Comparison of ENCODE assay signal across 8 mouse cellular contexts in genomic region chr17:47508012-47508608, GRCm38 (mm10). TPM values are rescaled to one million over a fixed set of nuclear protein-coding genes. Genes with fewer than 3 reads are reported as not detected.
DNase-seq lines count a peak whose midpoint lies in the region; ATAC-seq and TF ChIP-seq lines count a peak whose summit lies in the region.

No protein-coding gene starts in this region.

- no peaks in the 10 kb centered on the region for H3K36me3 ChIP-seq in lung, postnatal 0 days (ENCODE audit: insufficient read depth, low read length)
- H3K36me3 ChIP-seq in midbrain, embryonic 16.5 days (ENCODE audit: control insufficient read depth, insufficient read depth, low read length): no peaks in the 10 kb centered on the region

- peak overlapping the region; percentile 55; the same call in 1 of the 2 replicates for H3K9ac ChIP-seq in lung, postnatal 0 days (replicated peaks; ENCODE audit: low read depth)
- H3K9ac ChIP-seq in midbrain, embryonic 16.5 days (ENCODE audit: low read depth, low read length): no peak overlapping the region

- 2% methylated on average over 12 of the region's 12 CpGs for WGBS in lung, postnatal 0 days
- 56% methylated on average over 12 of the region's 12 CpGs for WGBS in midbrain, embryonic 16.5 days

- peak; percentile 91 to 96 for DNase-seq in CD8-positive naive resting alpha-beta T cell, adult 2 months (ENCODE audit: low read depth in 2 of 2, low spot score in 2 of 2)
- DNase-seq in adrenal gland, adult 18-20 months (ENCODE audit: low spot score in 2 of 2): peak; percentile 85 to 89
- peak; percentile 74 to 78 for DNase-seq in layer of hippocampus, postnatal 10 days (ENCODE audit: low spot score in 2 of 2)
- peak; percentile 99 for DNase-seq in lung, postnatal 0 days (ENCODE audit: low spot score)
- DNase-seq in spleen, adult 12 weeks (ENCODE audit: low spot score): peak; percentile 84

- H3K27ac ChIP-seq in lung, postnatal 0 days (ENCODE audit: low read length): peak overlapping the region; percentile 99
- no peak overlapping the region for H3K27ac ChIP-seq in midbrain, embryonic 16.5 days (ENCODE audit: low read length)

- TF ChIP-seq EP300 in lung, postnatal 0 days (IDR thresholded peaks at IDR 0.05): peak; percentile 100

- H3K4me2 ChIP-seq in lung, postnatal 0 days (replicated peaks; ENCODE audit: low read depth, low read length): peak overlapping the region; percentile 66
- H3K4me2 ChIP-seq in midbrain, embryonic 16.5 days (ENCODE audit: low read length): no peak overlapping the region

- H3K4me1 ChIP-seq in lung, postnatal 0 days (ENCODE audit: insufficient read depth, low read depth, low read length): peaks cover 52% of the 10 kb centered on the region
- H3K4me1 ChIP-seq in midbrain, embryonic 16.5 days (ENCODE audit: control insufficient read depth, insufficient read depth, low read length): peaks cover 3% of the 10 kb centered on the region

- peak; percentile 48 for ATAC-seq in frontal cortex, adult (ENCODE audit: low TSS enrichment)
- ATAC-seq in hematopoietic stem cell, adult 5-6 weeks (replicated peaks in 1 of 2; ENCODE audit: insufficient read depth in 1 of 2, low FRiP score in 2 of 2, low TSS enrichment in 1 of 2, low read depth in 1 of 2, poor library complexity in 2 of 2, severe bottlenecking in 2 of 2): peak; percentile 77 to 81
- ATAC-seq in lung, postnatal 0 days: peak; percentile 80
- ATAC-seq in midbrain, embryonic 16.5 days: no peak

- peak overlapping the region; percentile 35 for H3K4me3 ChIP-seq in lung, postnatal 0 days (ENCODE audit: low read depth, low read length)
- H3K4me3 ChIP-seq in midbrain, embryonic 16.5 days (ENCODE audit: low read depth, low read length): no peak overlapping the region

- H3K9me3 ChIP-seq in lung, postnatal 0 days (ENCODE audit: low read length): no peaks in the 10 kb centered on the region
- H3K9me3 ChIP-seq in midbrain, embryonic 16.5 days (replicated peaks; ENCODE audit: control insufficient read depth, low read length, poor library complexity, severe bottlenecking): no peaks in the 10 kb centered on the region

- TF ChIP-seq CTCF in lung, postnatal 0 days (IDR thresholded peaks at IDR 0.05): 0 out of 2 replicates have a peak, but pooled peaks have one; percentile 12

- no peaks in the 10 kb centered on the region for H3K27me3 ChIP-seq in lung, postnatal 0 days (replicated peaks; ENCODE audit: insufficient read depth, low read length)
- no peaks in the 10 kb centered on the region for H3K27me3 ChIP-seq in midbrain, embryonic 16.5 days (ENCODE audit: control insufficient read depth, insufficient read depth, low read depth, low read length)

RNA-seq across cellular contexts. Expression of gene Ccnd3, which starts 3.3 kb away (rescaled TPM):
- 100 to 1,000 TPM; 328 to 506 TPM for total RNA-seq in adrenal gland, adult 18-20 months (2021)
- total RNA-seq in hematopoietic stem cell, adult 5-6 weeks (2017): 58.9 and 80.2 TPM in 2 replicates
- total RNA-seq in layer of hippocampus, postnatal 10 days (2021): 10 to 100 TPM; 34.7 to 39.6 TPM
- polyA plus RNA-seq in lung, postnatal 0 days (2015; fragmentation: Nextera tagmentation; extraction: Ambion mirVana): 195 and 214 TPM in 2 replicates
- polyA plus RNA-seq in midbrain, embryonic 16.5 days (2015; fragmentation: Nextera tagmentation; extraction: Ambion mirVana): 58.4 and 61.4 TPM in 2 replicates

RNA-seq across cellular contexts. Expression of gene Taf8, which starts 6.0 kb away (rescaled TPM):
- total RNA-seq in adrenal gland, adult 18-20 months (2021): 10 to 100 TPM; 16.4 to 19.9 TPM
- 55.6 and 73.2 TPM in 2 replicates for total RNA-seq in hematopoietic stem cell, adult 5-6 weeks (2017)
- total RNA-seq in layer of hippocampus, postnatal 10 days (2021): 10 to 100 TPM; 16.7 to 17.0 TPM
- polyA plus RNA-seq in lung, postnatal 0 days (2015; fragmentation: Nextera tagmentation; extraction: Ambion mirVana): 16.0 and 22.4 TPM in 2 replicates
- polyA plus RNA-seq in midbrain, embryonic 16.5 days (2015; fragmentation: Nextera tagmentation; extraction: Ambion mirVana): 19.8 and 20.8 TPM in 2 replicates
